Mouse (Mus musculus) E14TG2a.4 (cell line): Measurements from ENCODE around the gene Midn.

Source experiments
- CTCF ChIP-seq: conservative IDR thresholded peaks from 2 replicates; pipeline ENCODE4 v1.5.1; 2014; ENCODE audit warnings: low read length
- NANOG ChIP-seq: IDR thresholded peaks from 2 replicates; pipeline ENCODE4 v1.6.1; 2014; ENCODE audit warnings: borderline replicate concordance, low read length, mixed read lengths
- POU5F1 ChIP-seq: IDR thresholded peaks from 2 replicates; pipeline ENCODE4 v1.6.1; 2014; ENCODE audit warnings: low read length, borderline replicate concordance

GRCm38 (mm10) chr10:80207676-80208075, 59.6 kb downstream of the Midn start:
- TF ChIP-seq CTCF: no peak
- no peak for TF ChIP-seq NANOG
- TF ChIP-seq POU5F1: no peak
